Mouse (Mus musculus) lung, embryonic 14.5 days (tissue): ENCODE measurements at regions not wholly inside any gene's neighbourhood (a gene's known extent, or its start where the extent isn't known, plus 50 kb on each side); places are given as distances from the start of the nearest gene placed in this dataset.

Source experiments
- ATAC-seq: fragments of 200-750 bp; cut with Nextera tagmentation; 2 replicates; pipeline ENCODE4 v1.8.0; 2017; ENCODE audit warnings: mild to moderate bottlenecking, moderate TSS enrichment, moderate library complexity; ENCODE audit not compliant: insufficient read depth
- DNase-seq: peaks from one replicate; pipeline ENCODE4 v3.0.0-alpha.2; 2015
- H3K27ac ChIP-seq: fragments of 300-500 bp; sonication (generic); 2 replicates; pipeline ENCODE4 v1.5.1; 2014; ENCODE audit warnings: low read depth, mild to moderate bottlenecking, moderate library complexity
- H3K27me3 ChIP-seq: fragments of 300-500 bp; sonication (generic); 2 replicates; pipeline ENCODE4 v1.6.1; 2014; ENCODE audit warnings: low read length, control low read depth; ENCODE audit not compliant: insufficient read depth
- H3K36me3 ChIP-seq: fragments of 300-500 bp; sonication (generic); 2 replicates; pipeline ENCODE4 v1.6.1; 2014; ENCODE audit warnings: control low read depth; ENCODE audit not compliant: insufficient read depth
- H3K4me1 ChIP-seq: fragments of 300-500 bp; sonication (generic); 2 replicates; pipeline ENCODE4 v1.6.1; 2014; ENCODE audit warnings: antibody characterized with exemption, control low read depth; ENCODE audit not compliant: insufficient read depth
- H3K4me2 ChIP-seq: fragments of 300-500 bp; sonication (generic); 2 replicates; pipeline ENCODE4 v1.6.1; 2014; ENCODE audit warnings: mild to moderate bottlenecking
- H3K4me3 ChIP-seq: fragments of 300-500 bp; sonication (generic); 2 replicates; pipeline ENCODE4 v1.5.1; 2014; ENCODE audit warnings: low read depth, low read length
- H3K9ac ChIP-seq: fragments of 300-500 bp; sonication (generic); 2 replicates; pipeline ENCODE4 v1.6.1; 2014
- H3K9me3 ChIP-seq: fragments of 300-500 bp; sonication (generic); 2 replicates; pipeline ENCODE4 v1.6.1; 2016; ENCODE audit warnings: low read depth, low read length, control low read depth
- CTCF ChIP-seq: IDR thresholded peaks from 2 replicates; pipeline ENCODE4 v1.5.1; 2016; ENCODE audit warnings: antibody characterized with exemption, low read depth
- WGBS: fragments of 180-500 bp; shearing (Covaris S2); extraction: QIAGEN DNeasy Blood & Tissue Kit; methylation state at CpG from one replicate; pipeline ENCODE4 v1.1.7; 2014; 5-methylcytosine and 5-hydroxymethylcytosine counted together

GRCm38 (mm10) chr16:92966069-92966866 is 140.3 kb upstream of the Runx1 start:
- Histone ChIP-seq H3K9ac (no peak overlapping the region), H3K4me2 (no peak overlapping the region), H3K27ac (no peak overlapping the region), H3K9me3 (no peaks in the 10 kb centered on the region), H3K36me3 (no peaks in the 10 kb centered on the region), H3K27me3 (no peaks in the 10 kb centered on the region), H3K4me1 (no peaks in the 10 kb centered on the region), H3K4me3 (no peak overlapping the region)
- no peak for DNase-seq
- ATAC-seq = no peak
- 73% methylated on average over 10 of the region's 10 CpGs for WGBS
- TF ChIP-seq CTCF = no peak

- no peaks in the 10 kb centered on the region for H3K9me3 ChIP-seq
- no peak for TF ChIP-seq CTCF
- H3K4me3 ChIP-seq = no peak overlapping the region
- peak; percentile 3 for DNase-seq
- no peaks in the 10 kb centered on the region for H3K36me3 ChIP-seq
- no peaks in the 10 kb centered on the region for H3K4me1 ChIP-seq
- no peak overlapping the region for H3K4me2 ChIP-seq
- no peak for ATAC-seq
- 59% methylated on average over 3 of the region's 3 CpGs for WGBS
- H3K27ac ChIP-seq = no peak overlapping the region
- no peaks in the 10 kb centered on the region for H3K27me3 ChIP-seq
- H3K9ac ChIP-seq = no peak overlapping the region
Observed at GRCm38 (mm10) chr16:92965651-92966050, 139.7 kb upstream of the Runx1 start.

GRCm38 (mm10) chr16:92963582-92963981 is 137.6 kb upstream of the Runx1 start:
- Histone ChIP-seq H3K4me3 (no peak overlapping the region), H3K27ac (no peak overlapping the region), H3K4me2 (no peak overlapping the region), H3K36me3 (no peaks in the 10 kb centered on the region), H3K9me3 (no peaks in the 10 kb centered on the region), H3K9ac (no peak overlapping the region), H3K27me3 (no peaks in the 10 kb centered on the region), H3K4me1 (no peaks in the 10 kb centered on the region)
- WGBS = 74% methylated on average over 4 of the region's 4 CpGs
- ATAC-seq (no peak), DNase-seq (peak; percentile 0)
- TF ChIP-seq CTCF = no peak

GRCm38 (mm10) chr16:92961361-92961760 is 135.4 kb upstream of the Runx1 start:
- no peak overlapping the region for H3K27ac ChIP-seq
- no peak overlapping the region for H3K4me3 ChIP-seq
- TF ChIP-seq CTCF = no peak
- H3K36me3 ChIP-seq = no peaks in the 10 kb centered on the region
- ATAC-seq (no peak), DNase-seq (no peak)
- no peaks in the 10 kb centered on the region for H3K4me1 ChIP-seq
- no peak overlapping the region for H3K4me2 ChIP-seq
- no peak overlapping the region for H3K9ac ChIP-seq
- no peaks in the 10 kb centered on the region for H3K27me3 ChIP-seq
- WGBS = 39% methylated on average over 3 of the region's 3 CpGs
- no peaks in the 10 kb centered on the region for H3K9me3 ChIP-seq

- DNase-seq (peak; percentile 0), ATAC-seq (no peak)
- no peak overlapping the region for H3K9ac ChIP-seq
- no peaks in the 10 kb centered on the region for H3K9me3 ChIP-seq
- H3K4me2 ChIP-seq = no peak overlapping the region
- WGBS = 59% methylated on average over 7 of the region's 7 CpGs
- no peak overlapping the region for H3K27ac ChIP-seq
- H3K4me3 ChIP-seq = no peak overlapping the region
- H3K36me3 ChIP-seq = no peaks in the 10 kb centered on the region
- no peaks in the 10 kb centered on the region for H3K4me1 ChIP-seq
- H3K27me3 ChIP-seq = no peaks in the 10 kb centered on the region
- TF ChIP-seq CTCF = no peak
Observed at GRCm38 (mm10) chr16:92960740-92961139, 134.8 kb upstream of the Runx1 start.

GRCm38 (mm10) chr16:92958967-92959366 is 133.0 kb upstream of the Runx1 start:
- no peak for ATAC-seq

GRCm38 (mm10) chr16:92958146-92958545 is 132.2 kb upstream of the Runx1 start:
- H3K36me3 ChIP-seq = no peaks in the 10 kb centered on the region
- WGBS = 58% methylated on average over 6 of the region's 6 CpGs
- H3K4me1 ChIP-seq = peaks cover 6% of the 10 kb centered on the region; the same call in 1 of the 2 replicates
- TF ChIP-seq CTCF = no peak
- no peak overlapping the region for H3K4me3 ChIP-seq
- ATAC-seq (no peak), DNase-seq (no peak)
- H3K4me2 ChIP-seq = no peak overlapping the region
- no peak overlapping the region for H3K9ac ChIP-seq
- no peaks in the 10 kb centered on the region for H3K27me3 ChIP-seq
- no peaks in the 10 kb centered on the region for H3K9me3 ChIP-seq
- H3K27ac ChIP-seq = no peak overlapping the region

More at GRCm38 (mm10) chr16:92958967-92959366, 133.0 kb upstream of the Runx1 start:
- TF ChIP-seq CTCF = no peak
- Histone ChIP-seq H3K9me3 (no peaks in the 10 kb centered on the region), H3K4me2 (no peak overlapping the region), H3K4me3 (no peak overlapping the region), H3K27me3 (no peaks in the 10 kb centered on the region), H3K4me1 (peaks cover 6% of the 10 kb centered on the region; the same call in 1 of the 2 replicates), H3K27ac (no peak overlapping the region), H3K9ac (no peak overlapping the region), H3K36me3 (no peaks in the 10 kb centered on the region)
- 85% methylated on average over 8 of the region's 8 CpGs for WGBS
- DNase-seq = peak; percentile 0
